Mouse (Mus musculus) Patski (cell line): ENCODE data around the gene Vsig10. TPM values are rescaled to one million over a fixed set of nuclear protein-coding genes. Genes with fewer than 3 reads are reported as not detected.

Experiments
- ATAC-seq: fragments of 100-300 bp; one replicate; pipeline ENCODE4 v1.8.0; 2021
- CTCF ChIA-PET: fragments of 350-600 bp; sonication (Branson Sonifier 250); formaldehyde crosslinking; loops from one replicate; lab custom pipeline; 2022; ENCODE audit warnings: inconsistent platforms; lab: Charles Lee
- POLR2A ChIA-PET: fragments of 350-600 bp; sonication (Branson Sonifier 250); formaldehyde crosslinking; loops from one replicate; lab custom pipeline; 2022; ENCODE audit warnings: antibody characterized with exemption, inconsistent platforms; lab: Charles Lee
- DNase-seq: peaks from one replicate; pipeline ENCODE4 v3.0.0-alpha.2; 2011; ENCODE audit warnings: low read depth, low spot score
- H3K27me3 ChIP-seq: fragments of 371-371 bp; one replicate; pipeline ENCODE4 v1.5.1; 2021
- CTCF ChIP-seq: fragments of 100-300 bp; IDR thresholded peaks from one replicate; pipeline ENCODE4 v1.5.1; 2021
- in situ Hi-C: fragments of 300-500 bp; cut with MboI; formaldehyde crosslinking; loops from 3 replicates; pipeline ENCODE4 v1.11.1; 2018; ENCODE audit warnings: low pct_unique_long_range_greater_than_20kb, mixed read lengths
- polyA plus RNA-seq: library from polyadenylated mRNA; unstranded; gene quantifications from one replicate; pipeline ENCODE4 v1.2.3, GENCODE M21; 2021

Gene Vsig10
- polyA plus RNA-seq, 1 experiment from 2014 or later: 46.8 TPM

DNA sequence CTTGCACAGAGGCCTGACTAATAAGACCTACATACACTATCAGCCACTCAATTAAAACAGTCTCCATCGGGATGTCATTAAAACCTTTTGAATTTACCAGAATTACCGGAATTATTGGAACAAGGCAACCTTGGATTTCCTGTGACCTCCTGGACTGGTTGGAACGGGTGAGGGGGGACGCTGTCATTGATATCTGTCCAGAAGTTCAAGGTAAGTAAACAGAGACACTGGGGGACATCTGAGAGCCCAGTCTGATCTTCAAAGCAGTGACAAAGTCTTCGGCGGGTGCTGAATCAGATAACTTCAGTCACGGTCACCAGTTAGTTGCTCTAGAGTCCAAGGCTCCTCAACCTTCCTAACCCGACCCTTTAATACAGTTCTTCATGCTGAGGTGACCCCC lies 23.9 kb upstream of the Vsig10 start:
- no peak for ATAC-seq
- ChIA-PET POLR2A (interaction anchor here (0.6 to 0.7 kb wide), 2 partner anchors 64 to 91 kb away, joined by 3 to 4 read pairs; no protein-coding TSS in a partner anchor), CTCF (interaction anchor here (1.1 to 11.2 kb wide), 2 partner anchors 10 to 15 kb away, joined by 3 to 101 read pairs; no protein-coding TSS in a partner anchor)
- no peak for DNase-seq
- no peak for TF ChIP-seq CTCF
- in situ Hi-C loops: loop anchor here (25.0 kb wide), 1 partner anchor 858 kb away; no protein-coding TSS in a partner anchor
- H3K27me3 ChIP-seq: no peaks in the 10 kb centered on the region

DNA sequence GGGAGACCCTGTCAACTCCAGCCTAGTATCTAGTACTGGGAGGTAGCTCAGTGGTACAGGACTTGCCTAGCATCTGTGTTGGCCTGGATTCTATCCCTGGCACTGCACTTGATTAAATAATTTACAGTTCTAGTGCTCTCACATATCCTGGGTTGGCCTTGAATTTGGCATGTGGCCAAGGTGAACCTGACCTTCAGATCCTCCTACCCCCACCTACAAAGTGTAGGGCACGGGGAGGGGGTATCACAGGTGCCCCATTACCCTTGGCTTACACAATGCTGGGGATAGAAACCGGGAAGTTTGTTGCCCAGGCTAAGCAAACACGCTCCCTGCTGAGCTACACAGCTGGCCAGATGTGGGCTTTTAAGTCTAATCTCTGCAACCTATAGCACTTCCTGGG lies 16.0 kb upstream of the Vsig10 start:
- no peak for TF ChIP-seq CTCF
- ChIA-PET CTCF (interaction anchor here (6.1 kb wide), 1 partner anchor 14 kb away, joined by 101 read pairs; the partner anchor contains the start of gene Pebp1), POLR2A (no interaction called here)
- ATAC-seq (no peak), DNase-seq (no peak)
- in situ Hi-C loops: no loop called here
- H3K27me3 ChIP-seq: no peaks in the 10 kb centered on the region

DNA sequence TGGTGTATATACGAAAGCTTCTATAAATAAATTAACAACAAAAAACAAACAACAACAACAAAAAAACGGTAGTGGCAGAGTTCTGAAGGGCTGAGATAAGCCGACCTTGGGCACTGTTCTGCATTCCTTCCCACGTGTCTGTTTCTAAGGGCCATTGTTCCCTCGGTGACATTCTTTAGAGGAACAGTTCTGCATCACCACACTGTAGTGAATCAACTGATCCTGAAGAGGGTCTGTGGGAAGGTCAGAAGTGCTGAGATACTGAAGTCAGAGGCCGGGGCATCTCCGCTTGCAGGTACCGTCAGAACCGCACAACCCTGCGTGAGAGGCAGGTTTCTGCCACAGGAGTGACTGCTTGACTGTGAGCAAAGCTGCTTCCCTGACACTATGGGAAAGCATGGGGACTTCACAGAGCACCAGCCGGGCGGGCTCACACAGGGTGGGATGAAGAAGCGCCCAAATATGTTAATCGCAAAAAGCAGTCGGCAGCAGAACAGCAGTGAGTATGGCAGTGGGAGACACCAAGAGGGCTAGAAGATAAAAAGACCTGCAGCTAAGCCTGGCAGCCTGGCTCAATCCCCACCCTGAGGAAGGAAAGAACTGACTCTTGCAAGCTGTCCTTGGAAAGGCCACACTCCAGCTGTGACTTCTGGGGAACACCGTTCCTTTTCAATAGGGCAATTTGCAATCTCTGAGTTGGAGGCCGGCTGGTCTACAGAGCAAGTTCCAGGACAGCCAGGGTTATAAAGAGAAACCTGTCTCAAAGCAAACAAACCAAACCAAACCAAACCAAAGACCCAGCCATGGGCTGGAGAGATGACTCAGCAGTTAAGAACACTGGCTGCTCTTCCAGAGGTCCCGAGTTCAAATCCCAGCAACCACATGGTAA lies 14.9 kb upstream of the Vsig10 start:
- ChIA-PET POLR2A (interaction anchor here (2.5 kb wide), 1 partner anchor 185 kb away, joined by 6 read pairs; the partner anchor contains the start of gene Taok3), CTCF (interaction anchor here (0.8 to 6.1 kb wide), 15 partner anchors 10 to 209 kb away, joined by 3 to 101 read pairs (median 7); partner anchors contain the start of genes Pebp1, Taok3 and Wsb2)
- H3K27me3 ChIP-seq: no peaks in the 10 kb centered on the region
- DNase-seq (no peak), ATAC-seq (no peak)
- in situ Hi-C loops: no loop called here
- no peak for TF ChIP-seq CTCF

DNA sequence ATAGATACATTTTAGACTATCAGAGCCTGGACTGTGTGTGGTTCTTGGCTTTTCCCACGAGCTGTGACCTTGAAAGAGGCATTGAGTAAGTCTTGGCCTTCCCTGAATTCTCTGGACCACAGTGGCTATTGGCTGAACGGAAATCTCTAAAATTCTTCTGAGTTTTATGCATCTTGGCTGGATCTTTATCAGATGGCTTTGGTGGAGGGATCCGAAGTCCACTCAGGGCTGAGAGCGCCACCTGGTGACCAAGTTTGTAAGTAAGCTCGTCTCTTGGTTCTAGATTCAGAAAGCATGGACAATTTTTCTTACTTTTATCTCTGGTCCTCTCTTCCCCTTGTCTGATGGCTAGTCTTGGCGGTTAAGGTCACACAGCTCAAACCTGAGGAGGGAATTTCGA lies 13.9 kb upstream of the Vsig10 start:
- in situ Hi-C loops: loop anchor here (5.0 kb wide), 2 partner anchors 187 to 188 kb away; partner anchors contain the start of gene Suds3
- peak; percentile 89 for TF ChIP-seq CTCF
- no peaks in the 10 kb centered on the region for H3K27me3 ChIP-seq
- ATAC-seq (peak; percentile 58), DNase-seq (no peak)
- ChIA-PET CTCF (interaction anchor here (0.8 to 6.1 kb wide), 29 partner anchors 9 to 1282 kb away, joined by 3 to 101 read pairs (median 4); partner anchors contain the start of genes Pebp1, Suds3, Taok3 and Wsb2), POLR2A (interaction anchor here (2.5 kb wide), 1 partner anchor 186 kb away, joined by 6 read pairs; the partner anchor contains the start of gene Taok3)

DNA sequence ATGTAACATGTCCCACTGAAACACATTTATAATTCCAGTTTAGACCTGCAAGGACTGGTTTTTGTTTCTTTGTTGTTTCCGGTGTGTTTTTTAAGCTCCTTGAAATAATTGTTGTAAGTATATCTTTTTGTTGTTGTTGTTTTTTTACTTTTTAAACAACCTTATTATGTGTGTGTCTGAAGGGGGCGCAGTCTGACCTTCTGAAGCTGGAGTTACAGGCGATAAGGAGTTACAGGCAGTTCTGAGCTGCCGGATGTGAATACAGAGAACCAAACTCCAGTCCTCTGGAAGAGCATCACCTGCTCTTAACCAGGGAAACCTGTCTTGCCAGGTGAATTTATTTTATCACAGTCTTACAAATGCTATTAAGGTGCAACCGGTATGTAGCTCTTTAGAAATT lies 13.1 kb upstream of the Vsig10 start:
- ChIA-PET CTCF (interaction anchor here (1.0 to 6.1 kb wide), 24 partner anchors 8 to 1282 kb away, joined by 3 to 101 read pairs (median 4); partner anchors contain the start of genes Pebp1, Suds3, Taok3 and Wsb2), POLR2A (interaction anchor here (2.5 kb wide), 1 partner anchor 187 kb away, joined by 6 read pairs; the partner anchor contains the start of gene Taok3)
- TF ChIP-seq CTCF: peak; percentile 22
- no peaks in the 10 kb centered on the region for H3K27me3 ChIP-seq
- no peak for DNase-seq
- in situ Hi-C loops: loop anchor here (5.0 kb wide), 2 partner anchors 187 to 188 kb away; partner anchors contain the start of gene Suds3
- ATAC-seq: no peak

DNA sequence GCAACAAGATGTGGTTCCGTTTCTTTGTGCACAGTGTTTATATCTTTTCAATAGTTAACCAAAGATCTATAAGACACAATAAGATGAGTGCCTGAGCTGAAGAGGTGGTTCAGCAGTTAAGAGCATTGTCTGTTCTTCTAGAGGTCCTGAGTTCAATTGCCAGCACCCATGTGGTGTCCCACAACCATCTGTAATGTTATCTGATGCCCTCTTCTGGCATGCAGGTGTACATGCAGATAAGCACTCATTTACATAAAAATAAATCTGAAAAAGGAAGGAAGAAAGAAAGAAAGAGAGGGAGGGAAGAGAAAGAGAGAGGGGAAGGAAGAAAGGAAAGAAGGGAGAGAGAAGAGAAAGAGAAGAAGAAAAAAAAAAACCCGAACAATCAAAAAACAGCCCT lies 12.1 kb upstream of the Vsig10 start:
- ChIA-PET CTCF (interaction anchor here (0.8 to 6.1 kb wide), 10 partner anchors 10 to 192 kb away, joined by 3 to 101 read pairs (median 10); partner anchors contain the start of genes Pebp1, Suds3, Taok3 and Wsb2), POLR2A (interaction anchor here (0.6 to 1.1 kb wide), 3 partner anchors 81 to 376 kb away, joined by 3 to 4 read pairs (median 3); no protein-coding TSS in a partner anchor)
- TF ChIP-seq CTCF: peak; percentile 63
- in situ Hi-C loops: loop anchor here (5.0 kb wide), 2 partner anchors 185 to 190 kb away; partner anchors contain the start of gene Suds3
- ATAC-seq: no peak
- no peaks in the 10 kb centered on the region for H3K27me3 ChIP-seq
- no peak for DNase-seq

DNA sequence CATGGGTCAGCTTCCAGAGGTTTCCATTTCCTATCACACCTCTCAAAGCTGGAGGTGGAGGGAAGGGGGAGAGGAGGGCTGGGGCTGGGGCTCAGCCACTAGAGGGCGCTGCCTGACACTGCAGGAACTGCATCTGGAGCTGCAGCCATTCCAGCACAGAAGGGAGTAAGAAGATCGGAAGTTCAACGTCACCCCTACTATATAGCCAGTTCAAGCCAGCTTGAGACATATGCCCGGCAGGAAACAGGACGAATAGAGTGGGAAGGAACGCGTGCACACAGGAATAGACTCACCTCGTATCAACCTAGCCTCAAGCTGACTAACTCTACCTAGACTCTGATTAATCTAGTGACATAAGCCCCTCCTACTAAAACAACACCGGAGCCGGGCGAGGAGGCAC lies 11.2 kb upstream of the Vsig10 start:
- POLR2A ChIA-PET: interaction anchor here (0.6 to 1.1 kb wide), 2 partner anchors 188 to 375 kb away, joined by 3 read pairs; no protein-coding TSS in a partner anchor
- in situ Hi-C loops: loop anchor here (5.0 kb wide), 2 partner anchors 185 to 190 kb away; partner anchors contain the start of gene Suds3
- ATAC-seq: peak; percentile 82
- no peaks in the 10 kb centered on the region for H3K27me3 ChIP-seq
- no peak for DNase-seq
- CTCF ChIA-PET: interaction anchor here (0.6 to 6.1 kb wide), 16 partner anchors 9 to 193 kb away, joined by 3 to 101 read pairs (median 4); partner anchors contain the start of genes Pebp1, Suds3 and Wsb2
- peak; percentile 97 for TF ChIP-seq CTCF

DNA sequence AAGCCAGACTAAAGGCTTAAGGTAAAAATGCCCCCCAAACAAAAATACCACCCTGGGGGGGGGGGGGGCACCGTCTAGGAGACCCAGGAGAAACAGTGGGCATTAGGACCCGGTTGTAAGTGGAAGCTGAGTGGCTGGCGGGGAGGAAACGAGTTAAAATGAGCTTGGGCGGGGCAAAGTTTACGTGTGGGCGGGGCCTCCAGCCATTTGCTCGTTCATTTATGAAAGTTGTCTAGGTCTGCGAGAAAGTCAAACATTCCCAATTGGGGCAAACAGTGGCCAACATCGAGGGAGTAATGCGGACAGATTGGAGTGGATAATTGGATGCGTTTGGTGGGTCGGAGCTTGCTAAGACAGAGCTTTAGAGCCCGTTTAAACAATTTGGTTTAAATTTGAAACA lies 5.5 kb upstream of the Vsig10 start:
- no peak for DNase-seq
- ATAC-seq: no peak
- ChIA-PET CTCF (interaction anchor here (1.5 to 1.7 kb wide), 3 partner anchors 8 to 34 kb away, joined by 4 to 12 read pairs (median 4); no protein-coding TSS in a partner anchor), POLR2A (interaction anchor here (0.6 to 1.9 kb wide), 2 partner anchors 44 to 135 kb away, joined by 3 to 6 read pairs; partner anchors contain the start of gene Wsb2)
- no peaks in the 10 kb centered on the region for H3K27me3 ChIP-seq
- no peak for TF ChIP-seq CTCF
- in situ Hi-C loops: loop anchor here (5.0 kb wide), 1 partner anchor 74 kb away; the partner anchor contains the start of gene Rfc5

DNA sequence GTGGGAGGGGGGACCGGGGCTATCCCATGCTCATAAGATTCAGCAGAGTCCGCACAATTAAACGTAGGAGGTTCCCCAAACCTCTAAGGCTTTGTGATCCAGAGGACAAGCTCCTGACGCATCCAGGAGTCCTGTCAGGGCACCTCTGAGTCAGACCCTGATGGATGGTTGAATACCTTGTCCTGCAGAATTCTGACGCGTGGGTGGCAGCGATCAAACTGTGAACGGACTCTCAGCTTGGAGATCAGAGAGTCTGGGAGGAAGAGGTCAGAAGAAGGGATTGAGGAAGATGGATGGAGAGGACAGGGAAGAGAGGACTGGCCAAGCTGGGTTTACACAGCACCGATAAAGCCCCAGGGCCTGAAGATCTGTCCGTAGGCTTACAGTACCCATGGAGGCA lies 5.0 kb upstream of the Vsig10 start:
- in situ Hi-C loops: loop anchor here (5.0 kb wide), 1 partner anchor 73 kb away; the partner anchor contains the start of gene Rfc5
- CTCF ChIA-PET: interaction anchor here (1.5 to 1.7 kb wide), 3 partner anchors 9 to 34 kb away, joined by 4 to 12 read pairs (median 4); no protein-coding TSS in a partner anchor
- no peak for TF ChIP-seq CTCF
- H3K27me3 ChIP-seq: no peaks in the 10 kb centered on the region
- DNase-seq (no peak), ATAC-seq (no peak)
- POLR2A ChIA-PET: interaction anchor here (0.8 kb wide), 1 partner anchor 45 kb away, joined by 4 read pairs; no protein-coding TSS in a partner anchor
